Mouse (Mus musculus): ENCODE results near the gene Ptprg. TPM values are rescaled to one million over a fixed set of nuclear protein-coding genes. Genes with fewer than 3 reads are reported as not detected.

The Ptprg gene
- polyA plus RNA-seq, 1 experiment from 2014 or later = 1.5 TPM

DNA sequence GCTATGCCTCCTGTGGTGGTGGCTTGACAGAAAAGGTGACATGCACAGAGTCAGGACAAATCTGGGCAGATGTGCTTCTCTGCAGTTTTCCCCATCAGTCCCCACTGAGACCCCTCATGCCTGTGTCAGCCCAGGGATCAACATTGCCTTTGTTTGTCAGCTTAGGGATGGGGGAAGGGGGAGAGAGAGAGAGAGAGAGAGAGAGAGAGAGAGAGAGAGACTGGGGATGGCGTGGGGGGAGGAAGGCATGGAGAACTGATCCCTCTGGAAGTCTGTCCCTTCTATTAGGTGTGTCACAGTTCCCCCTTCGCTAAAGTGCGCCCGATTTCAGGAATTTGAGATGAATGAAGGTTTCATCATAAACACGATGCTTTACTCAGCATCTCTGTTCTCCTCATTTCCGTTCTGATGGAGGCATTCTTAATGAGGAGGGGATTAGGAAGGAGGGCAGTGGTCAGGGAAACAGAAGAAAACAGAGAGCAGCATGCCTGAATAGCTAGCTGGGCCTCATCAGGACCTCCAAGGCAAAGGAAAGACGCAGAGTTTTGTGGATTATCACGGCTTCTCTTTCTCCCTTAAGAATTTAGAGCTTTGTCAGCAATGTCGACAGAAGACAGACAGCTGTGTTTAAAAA lies 24.1 kb downstream of the Ptprg start:
- WGBS (ENCODE audit: insufficient replicate concordance) = 36% methylated on average over 9 of the region's 9 CpGs
- Histone ChIP-seq H3K36me3 (ENCODE audit: control insufficient read depth, insufficient read depth) (no peaks in the 10 kb centered on the region), H3K9me3 (replicated peaks; ENCODE audit: control insufficient read depth, low read length) (no peaks in the 10 kb centered on the region), H3K27ac (ENCODE audit: low read length) (no peak overlapping the region), H3K9ac (ENCODE audit: low read depth, low read length) (no peak overlapping the region), H3K27me3 (ENCODE audit: control insufficient read depth, insufficient read depth, low read depth, low read length) (no peaks in the 10 kb centered on the region), H3K4me2 (ENCODE audit: low read depth, low read length) (no peak overlapping the region), H3K4me3 (ENCODE audit: low read depth, low read length) (no peak overlapping the region), H3K4me1 (ENCODE audit: control insufficient read depth, low read depth, low read length) (0 out of 2 replicates have a peak, but pooled peaks cover 2% of the 10 kb centered on the region)
- ATAC-seq (ENCODE audit: low read depth) = no peak

DNA sequence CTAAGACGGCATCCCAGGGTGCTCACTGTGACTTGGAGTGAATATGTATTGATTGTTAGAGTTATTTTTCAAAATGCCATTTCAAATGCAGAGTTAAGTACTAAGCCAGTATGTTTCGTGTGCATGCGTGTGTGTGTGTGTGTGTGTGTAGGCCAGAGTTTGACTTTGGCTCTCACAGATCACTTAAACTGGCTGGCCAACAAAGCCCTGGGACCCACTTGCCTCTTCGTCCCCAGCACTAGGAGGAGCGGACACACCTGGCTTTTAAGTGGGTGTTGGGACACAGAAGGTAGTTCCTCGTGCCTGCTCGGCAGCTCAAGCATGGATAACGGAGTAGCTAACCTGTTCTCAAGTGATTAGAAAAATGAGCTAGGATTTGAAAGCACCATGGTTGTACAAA lies 24.6 kb downstream of the Ptprg start:
- H3K27me3 ChIP-seq (ENCODE audit: control insufficient read depth, insufficient read depth, low read depth, low read length) = no peaks in the 10 kb centered on the region
- no peak overlapping the region for H3K4me3 ChIP-seq (ENCODE audit: low read depth, low read length)
- H3K4me1 ChIP-seq (ENCODE audit: control insufficient read depth, low read depth, low read length) = 0 out of 2 replicates have a peak, but pooled peaks cover 2% of the 10 kb centered on the region
- WGBS (ENCODE audit: insufficient replicate concordance) = 66% methylated on average over 8 of the region's 8 CpGs
- H3K9me3 ChIP-seq (replicated peaks; ENCODE audit: control insufficient read depth, low read length) = no peaks in the 10 kb centered on the region
- H3K9ac ChIP-seq (ENCODE audit: low read depth, low read length) = no peak overlapping the region
- ATAC-seq (ENCODE audit: low read depth) = no peak
- H3K36me3 ChIP-seq (ENCODE audit: control insufficient read depth, insufficient read depth) = no peaks in the 10 kb centered on the region
- H3K4me2 ChIP-seq (ENCODE audit: low read depth, low read length) = no peak overlapping the region
- no peak overlapping the region for H3K27ac ChIP-seq (ENCODE audit: low read length)

GRCm38 (mm10) chr14:11578492-11578967 lies 25.2 kb downstream of the Ptprg start:
- H3K4me1 ChIP-seq (ENCODE audit: control insufficient read depth, low read depth, low read length) = 0 out of 2 replicates have a peak, but pooled peaks cover 2% of the 10 kb centered on the region
- H3K9me3 ChIP-seq (replicated peaks; ENCODE audit: control insufficient read depth, low read length) = no peaks in the 10 kb centered on the region
- no peak overlapping the region for H3K27ac ChIP-seq (ENCODE audit: low read length)
- 39% methylated on average over 6 of the region's 6 CpGs for WGBS (ENCODE audit: insufficient replicate concordance)
- H3K4me3 ChIP-seq (ENCODE audit: low read depth, low read length) = no peak overlapping the region
- H3K4me2 ChIP-seq (ENCODE audit: low read depth, low read length) = no peak overlapping the region
- H3K9ac ChIP-seq (ENCODE audit: low read depth, low read length) = no peak overlapping the region
- no peaks in the 10 kb centered on the region for H3K36me3 ChIP-seq (ENCODE audit: control insufficient read depth, insufficient read depth)
- ATAC-seq (ENCODE audit: low read depth) = peak; percentile 51; the same call in 1 of the 2 replicates
- no peaks in the 10 kb centered on the region for H3K27me3 ChIP-seq (ENCODE audit: control insufficient read depth, insufficient read depth, low read depth, low read length)

DNA sequence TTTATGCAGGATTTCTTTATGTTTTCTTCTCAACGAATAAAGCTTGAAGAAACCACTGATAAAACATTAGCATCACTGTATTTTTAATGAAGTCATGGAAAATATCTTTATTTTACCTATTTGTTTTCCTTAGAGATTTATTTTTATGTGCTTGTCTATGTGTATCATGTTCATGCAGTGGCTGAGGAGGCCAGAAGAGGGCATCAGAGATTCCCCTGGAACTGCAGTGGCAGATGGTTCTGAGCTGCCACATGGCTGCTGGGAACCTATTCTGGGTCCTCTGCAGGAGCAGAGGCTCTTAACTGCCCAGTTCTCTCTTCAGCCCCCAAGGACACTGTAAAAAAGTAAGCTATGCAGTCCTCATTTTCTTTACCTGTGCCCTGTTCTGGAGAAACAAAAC lies 26.6 kb downstream of the Ptprg start:
- Histone ChIP-seq H3K4me1 (ENCODE audit: control insufficient read depth, low read depth, low read length) (0 out of 2 replicates have a peak, but pooled peaks cover 2% of the 10 kb centered on the region), H3K4me2 (ENCODE audit: low read depth, low read length) (no peak overlapping the region), H3K27me3 (ENCODE audit: control insufficient read depth, insufficient read depth, low read depth, low read length) (no peaks in the 10 kb centered on the region), H3K36me3 (ENCODE audit: control insufficient read depth, insufficient read depth) (no peaks in the 10 kb centered on the region), H3K9ac (ENCODE audit: low read depth, low read length) (no peak overlapping the region), H3K4me3 (ENCODE audit: low read depth, low read length) (no peak overlapping the region), H3K9me3 (replicated peaks; ENCODE audit: control insufficient read depth, low read length) (no peaks in the 10 kb centered on the region), H3K27ac (ENCODE audit: low read length) (no peak overlapping the region)
- ATAC-seq (ENCODE audit: low read depth) = no peak
- 56% methylated on average over 1 of the region's 1 CpGs for WGBS (ENCODE audit: insufficient replicate concordance)

- H3K36me3 ChIP-seq (ENCODE audit: control insufficient read depth, insufficient read depth) = no peaks in the 10 kb centered on the region
- no peaks in the 10 kb centered on the region for H3K27me3 ChIP-seq (ENCODE audit: control insufficient read depth, insufficient read depth, low read depth, low read length)
- no peak overlapping the region for H3K4me3 ChIP-seq (ENCODE audit: low read depth, low read length)
- no peaks in the 10 kb centered on the region for H3K4me1 ChIP-seq (ENCODE audit: control insufficient read depth, low read depth, low read length)
- WGBS (ENCODE audit: insufficient replicate concordance) = 60% methylated on average over 6 of the region's 6 CpGs
- no peaks in the 10 kb centered on the region for H3K9me3 ChIP-seq (replicated peaks; ENCODE audit: control insufficient read depth, low read length)
- no peak for ATAC-seq (ENCODE audit: low read depth)
- no peak overlapping the region for H3K27ac ChIP-seq (ENCODE audit: low read length)
- H3K9ac ChIP-seq (ENCODE audit: low read depth, low read length) = no peak overlapping the region
- no peak overlapping the region for H3K4me2 ChIP-seq (ENCODE audit: low read depth, low read length)
Measured at GRCm38 (mm10) chr14:11584263-11584662, 30.9 kb downstream of the Ptprg start.

- Histone ChIP-seq H3K27me3 (ENCODE audit: control insufficient read depth, insufficient read depth, low read depth, low read length) (no peaks in the 10 kb centered on the region), H3K9ac (ENCODE audit: low read depth, low read length) (no peak overlapping the region), H3K4me3 (ENCODE audit: low read depth, low read length) (no peak overlapping the region), H3K36me3 (ENCODE audit: control insufficient read depth, insufficient read depth) (no peaks in the 10 kb centered on the region), H3K4me1 (ENCODE audit: control insufficient read depth, low read depth, low read length) (no peaks in the 10 kb centered on the region), H3K27ac (ENCODE audit: low read length) (no peak overlapping the region), H3K9me3 (replicated peaks; ENCODE audit: control insufficient read depth, low read length) (no peaks in the 10 kb centered on the region), H3K4me2 (ENCODE audit: low read depth, low read length) (no peak overlapping the region)
- ATAC-seq (ENCODE audit: low read depth) = no peak
- WGBS (ENCODE audit: insufficient replicate concordance) = 46% methylated on average over 5 of the region's 5 CpGs
Measured at GRCm38 (mm10) chr14:11584929-11585633, 31.7 kb downstream of the Ptprg start.

GRCm38 (mm10) chr14:11590387-11590786 lies 37.1 kb downstream of the Ptprg start:
- Histone ChIP-seq H3K36me3 (ENCODE audit: control insufficient read depth, insufficient read depth) (no peaks in the 10 kb centered on the region), H3K9ac (ENCODE audit: low read depth, low read length) (no peak overlapping the region), H3K9me3 (replicated peaks; ENCODE audit: control insufficient read depth, low read length) (no peaks in the 10 kb centered on the region), H3K4me2 (ENCODE audit: low read depth, low read length) (no peak overlapping the region), H3K27ac (ENCODE audit: low read length) (no peak overlapping the region), H3K4me3 (ENCODE audit: low read depth, low read length) (no peak overlapping the region), H3K4me1 (ENCODE audit: control insufficient read depth, low read depth, low read length) (no peaks in the 10 kb centered on the region), H3K27me3 (ENCODE audit: control insufficient read depth, insufficient read depth, low read depth, low read length) (no peaks in the 10 kb centered on the region)
- WGBS (ENCODE audit: insufficient replicate concordance) = 70% methylated on average over 8 of the region's 8 CpGs
- ATAC-seq (ENCODE audit: low read depth) = no peak

DNA sequence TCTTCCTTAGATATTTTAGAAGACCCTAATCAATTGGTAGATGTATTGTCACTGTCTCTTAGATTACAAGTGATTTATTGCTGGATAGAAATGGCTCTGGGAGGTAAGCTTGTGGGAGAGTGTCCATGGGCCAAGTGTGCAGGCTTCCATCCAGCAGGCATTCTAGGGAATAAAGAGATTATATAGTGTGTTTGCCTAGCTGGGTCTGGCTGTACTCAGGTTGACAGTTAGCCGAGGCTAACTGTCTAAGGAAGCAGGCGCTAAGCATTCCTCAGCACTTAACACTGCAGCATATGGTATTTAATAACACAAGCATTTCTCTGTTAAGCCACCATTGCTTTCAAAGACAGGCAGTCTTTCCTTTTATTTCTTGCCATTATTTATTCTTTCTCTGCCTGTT lies 39.3 kb downstream of the Ptprg start:
- Histone ChIP-seq H3K36me3 (ENCODE audit: control insufficient read depth, insufficient read depth) (no peaks in the 10 kb centered on the region), H3K4me2 (ENCODE audit: low read depth, low read length) (no peak overlapping the region), H3K4me1 (ENCODE audit: control insufficient read depth, low read depth, low read length) (no peaks in the 10 kb centered on the region), H3K27me3 (ENCODE audit: control insufficient read depth, insufficient read depth, low read depth, low read length) (no peaks in the 10 kb centered on the region), H3K27ac (ENCODE audit: low read length) (no peak overlapping the region), H3K9me3 (replicated peaks; ENCODE audit: control insufficient read depth, low read length) (no peaks in the 10 kb centered on the region), H3K9ac (ENCODE audit: low read depth, low read length) (no peak overlapping the region), H3K4me3 (ENCODE audit: low read depth, low read length) (no peak overlapping the region)
- no peak for ATAC-seq (ENCODE audit: low read depth)
- WGBS (ENCODE audit: insufficient replicate concordance) = 54% methylated on average over 2 of the region's 2 CpGs

DNA sequence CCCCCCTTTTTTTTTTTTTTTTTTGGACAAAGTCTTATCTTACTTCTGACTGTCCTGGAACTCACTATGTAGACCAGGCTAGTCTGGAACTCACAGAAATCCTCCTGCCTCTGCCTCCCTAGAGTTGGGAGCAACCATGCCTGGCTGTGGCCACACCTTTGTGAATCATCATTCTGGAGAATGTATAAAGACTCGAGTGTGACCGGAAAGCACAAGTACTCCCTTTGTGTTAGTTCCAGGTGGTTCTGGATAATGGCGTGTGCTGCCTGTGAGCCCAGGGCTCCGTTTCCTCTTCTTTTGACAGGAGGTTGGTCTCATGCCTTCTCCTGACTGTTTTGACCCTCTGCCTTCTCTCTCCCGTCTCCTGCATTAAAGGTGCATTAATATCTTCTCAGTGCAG lies 41.0 kb downstream of the Ptprg start:
- Histone ChIP-seq H3K27me3 (ENCODE audit: control insufficient read depth, insufficient read depth, low read depth, low read length) (no peaks in the 10 kb centered on the region), H3K9me3 (replicated peaks; ENCODE audit: control insufficient read depth, low read length) (no peaks in the 10 kb centered on the region), H3K4me2 (ENCODE audit: low read depth, low read length) (no peak overlapping the region), H3K4me3 (ENCODE audit: low read depth, low read length) (no peak overlapping the region), H3K27ac (ENCODE audit: low read length) (no peak overlapping the region), H3K36me3 (ENCODE audit: control insufficient read depth, insufficient read depth) (no peaks in the 10 kb centered on the region), H3K4me1 (ENCODE audit: control insufficient read depth, low read depth, low read length) (no peaks in the 10 kb centered on the region), H3K9ac (ENCODE audit: low read depth, low read length) (no peak overlapping the region)
- ATAC-seq (ENCODE audit: low read depth) = no peak
- WGBS (ENCODE audit: insufficient replicate concordance) = 67% methylated on average over 5 of the region's 5 CpGs
